Mouse (Mus musculus): ENCODE data around the gene Gm7876. TPM values are rescaled to one million over a fixed set of nuclear protein-coding genes. Genes with fewer than 3 reads are reported as not detected.

Gene Gm7876
- not detected for polyA plus RNA-seq (2014; fragmentation: Illumina TruSeq; extraction: RNeasy Lipid Tissue Mini Kit (QIAGEN cat#74804); ENCODE audit: low read depth, low replicate concordance)

GRCm38 (mm10) chr14:4708938-4709337 lies at the start of gene Gm7876:
Gene Gm7876 (plus strand): TSS chr14:4709238.

GRCm38 (mm10) chr14:4663892-4664291 lies 45.1 kb upstream of the Gm7876 start, which contains the start of gene Gm3239:
Gene Gm3239 (plus strand): TSS chr14:4664192.

GRCm38 (mm10) chr14:4726038-4726880 lies 17.2 kb downstream of the Gm7876 start, which contains the start of gene Gm3252:
Gene Gm3252 (plus strand): TSS chr14:4726775.

Other genes with a start within 250 kb of the Gm7876 start
- not detected for gene Gm3182, start 227.5 kb upstream of the Gm7876 start, polyA plus RNA-seq (2014; fragmentation: Illumina TruSeq; extraction: RNeasy Lipid Tissue Mini Kit (QIAGEN cat#74804); ENCODE audit: low read depth, low replicate concordance)
- not detected for gene Gm3047, start 153.8 kb upstream of the Gm7876 start, polyA plus RNA-seq (2014; fragmentation: Illumina TruSeq; extraction: RNeasy Lipid Tissue Mini Kit (QIAGEN cat#74804); ENCODE audit: low read depth, low replicate concordance)
- gene Gm8159, start 76.9 kb upstream of the Gm7876 start, polyA plus RNA-seq (2014; fragmentation: Illumina TruSeq; extraction: RNeasy Lipid Tissue Mini Kit (QIAGEN cat#74804); ENCODE audit: low read depth, low replicate concordance), result not detected
- gene Gm3239, start 45.0 kb upstream of the Gm7876 start, polyA plus RNA-seq (2014; fragmentation: Illumina TruSeq; extraction: RNeasy Lipid Tissue Mini Kit (QIAGEN cat#74804); ENCODE audit: low read depth, low replicate concordance), result not detected
- not detected for gene Gm3252, start 17.5 kb downstream of the Gm7876 start, polyA plus RNA-seq (2014; fragmentation: Illumina TruSeq; extraction: RNeasy Lipid Tissue Mini Kit (QIAGEN cat#74804); ENCODE audit: low read depth, low replicate concordance)
- gene Gm9602, start 67.1 kb downstream of the Gm7876 start, polyA plus RNA-seq (2014; fragmentation: Illumina TruSeq; extraction: RNeasy Lipid Tissue Mini Kit (QIAGEN cat#74804); ENCODE audit: low read depth, low replicate concordance), result not detected
- gene Gm3269, start 128.9 kb downstream of the Gm7876 start, polyA plus RNA-seq (2014; fragmentation: Illumina TruSeq; extraction: RNeasy Lipid Tissue Mini Kit (QIAGEN cat#74804); ENCODE audit: low read depth, low replicate concordance), result not detected
- gene Gm3264, start 146.3 kb downstream of the Gm7876 start, polyA plus RNA-seq (2014; fragmentation: Illumina TruSeq; extraction: RNeasy Lipid Tissue Mini Kit (QIAGEN cat#74804); ENCODE audit: low read depth, low replicate concordance), result not detected
- gene Gm3278, start 183.2 kb downstream of the Gm7876 start, polyA plus RNA-seq (2014; fragmentation: Illumina TruSeq; extraction: RNeasy Lipid Tissue Mini Kit (QIAGEN cat#74804); ENCODE audit: low read depth, low replicate concordance), result not detected